Mouse (Mus musculus): Measurements from ENCODE around the gene Dach1.

DNA sequence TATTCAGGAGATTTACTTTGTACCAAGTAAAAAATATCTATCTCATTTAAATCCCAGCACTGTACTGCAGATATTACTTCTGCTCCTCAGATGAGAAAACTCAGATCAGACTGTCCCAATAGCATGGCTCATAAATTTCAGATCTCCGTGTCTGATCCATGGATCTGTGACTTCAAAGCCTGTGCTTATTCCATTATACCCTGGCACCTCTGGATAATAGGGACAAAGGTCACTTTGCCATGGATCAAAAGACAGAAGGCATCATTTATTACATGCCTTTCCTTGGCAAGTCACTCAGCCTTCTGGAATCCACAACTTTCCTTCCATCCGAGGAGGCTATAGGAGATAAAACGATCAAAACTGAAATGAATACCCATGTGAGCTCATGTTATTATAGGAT lies 132.4 kb downstream of the Dach1 start:
- no peak for TF ChIP-seq CTCF (IDR thresholded peaks at IDR 0.05; ENCODE audit: borderline replicate concordance, insufficient read depth, low read depth, low read length)
- TF ChIP-seq POLR2A (IDR thresholded peaks at IDR 0.05; ENCODE audit: borderline replicate concordance, insufficient read depth, low read length): no peak

Measured in cerebellum, adult 2 months (tissue).